Comparison of ENCODE assay signal across 20 mouse cellular contexts in the genomic region with DNA sequence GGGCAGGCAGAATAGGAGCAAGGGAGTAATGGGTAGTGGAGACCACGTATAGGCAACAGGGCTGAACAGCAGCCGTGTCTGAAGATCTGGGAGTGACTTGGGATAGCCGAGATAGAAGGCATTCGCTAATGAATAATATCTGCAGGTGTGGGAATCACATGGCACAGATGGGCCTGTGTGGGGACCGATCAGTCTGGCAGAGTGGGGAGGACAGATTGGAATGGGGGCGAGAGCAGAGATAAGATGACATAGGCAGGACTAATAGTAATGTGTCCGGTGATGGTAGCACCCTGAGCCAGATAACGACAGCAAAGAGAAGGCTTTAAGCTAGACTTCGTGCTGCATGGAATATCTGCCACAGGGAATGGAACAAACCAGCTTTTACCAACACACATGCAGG.
"Had no signal": no experiment of that assay in that cellular context is flagged by ENCODE, and none has a peak within 500 bp of the region (broad histone marks: within the 10 kb centered on the region; RNA-seq: fewer than 3 reads in every experiment).

No protein-coding gene starts in this region.

- H3K4me3 ChIP-seq: heart, adult 2 months; heart, embryonic 13.5 days; heart, embryonic 15.5 days; hindbrain, embryonic 10.5 days; hindbrain, embryonic 12.5 days; intestine, embryonic 15.5 days; limb, embryonic 13.5 days; limb, embryonic 15.5 days; liver, embryonic 12.5 days had no signal

- DNase-seq: forebrain, postnatal 0 days; gastrocnemius, postnatal 25 days; heart, adult 2 months; heart, postnatal 4 days; kidney, adult 18-20 months; kidney, adult 8-10 months; kidney, postnatal 10 days; kidney, postnatal 25 days; kidney, postnatal 4 days; left cerebral cortex, postnatal 4 days had no signal

- H3K27ac ChIP-seq: heart, adult 2 months; heart, embryonic 13.5 days; heart, embryonic 15.5 days; hindbrain, embryonic 10.5 days; hindbrain, embryonic 12.5 days; hindbrain, embryonic 14.5 days; intestine, embryonic 15.5 days; limb, embryonic 13.5 days; limb, embryonic 15.5 days; liver, embryonic 12.5 days; liver, embryonic 14.5 days had no signal
